Mouse (Mus musculus) ES-E14 (cell line): Measurements from ENCODE around the gene Fam189a1. TPM values are rescaled to one million over a fixed set of nuclear protein-coding genes. Genes with fewer than 3 reads are reported as not detected.

Experiments used
- DNase-seq: peaks from one replicate; pipeline ENCODE4 v3.0.0-alpha.2; 2013; ENCODE audit warnings: low read depth, low spot score
- H3K27ac ChIP-seq: 2 replicates; pipeline ENCODE4 v1.5.1; 2012; ENCODE audit warnings: low read depth, mild to moderate bottlenecking, low read length, moderate library complexity, mixed read lengths; ENCODE audit not compliant: poor library complexity, insufficient read depth, severe bottlenecking
- H3K36me3 ChIP-seq: 2 replicates; pipeline ENCODE4 v1.6.1; 2012; ENCODE audit warnings: mild to moderate bottlenecking, low read length, moderate library complexity, mixed read lengths; ENCODE audit not compliant: control insufficient read depth, poor library complexity, insufficient read depth, severe bottlenecking
- H3K4me1 ChIP-seq, 2 experiments: fragments of 150-350 bp in 1 of 2; sonication (generic) in 1 of 2; 2 replicates each; pipeline ENCODE4 v1.6.1; 2012; ENCODE audit warnings: low read length in 2 of 2, mild to moderate bottlenecking in 1 of 2, mixed read lengths in 1 of 2; ENCODE audit not compliant: control insufficient read depth in 2 of 2, insufficient read depth in 2 of 2, poor library complexity in 1 of 2
- H3K4me3 ChIP-seq, 2 experiments: fragments of 150-350 bp in 1 of 2; sonication (generic) in 1 of 2; 2 replicates each; pipeline ENCODE4 v1.5.1; 2012; ENCODE audit warnings: low read length in 2 of 2, low read depth in 1 of 2, mild to moderate bottlenecking in 1 of 2, mixed read lengths in 1 of 2; ENCODE audit not compliant: insufficient read depth in 1 of 2, poor library complexity in 1 of 2, severe bottlenecking in 1 of 2
- H3K9ac ChIP-seq: 2 replicates; pipeline ENCODE4 v1.6.1; 2012; ENCODE audit warnings: low read depth, mild to moderate bottlenecking, low read length, mixed read lengths; ENCODE audit not compliant: poor library complexity, insufficient read depth, severe bottlenecking
- H3K9me3 ChIP-seq: fragments of 150-350 bp; sonication (generic); 2 replicates; pipeline ENCODE4 v1.6.1; 2012; ENCODE audit warnings: low read depth, mild to moderate bottlenecking, low read length; ENCODE audit not compliant: control insufficient read depth, insufficient read depth
- CHD2 ChIP-seq: IDR thresholded peaks from 2 replicates; pipeline ENCODE4 v1.6.1; 2014; ENCODE audit warnings: mild to moderate bottlenecking, low read depth, low read length, inconsistent platforms
- HCFC1 ChIP-seq: IDR thresholded peaks from 2 replicates; pipeline ENCODE4 v1.6.1; 2012; ENCODE audit warnings: low read length, inconsistent platforms, borderline replicate concordance; ENCODE audit not compliant: insufficient read depth
- MAFK ChIP-seq: IDR thresholded peaks from 2 replicates; pipeline ENCODE4 v1.6.1; 2014; ENCODE audit warnings: mild to moderate bottlenecking, low read depth, low read length, inconsistent platforms; ENCODE audit not compliant: insufficient read depth
- ZC3H11A ChIP-seq: IDR thresholded peaks from 2 replicates; pipeline ENCODE4 v1.6.1; 2012; ENCODE audit warnings: low read depth, mild to moderate bottlenecking, inconsistent platforms, low read length, borderline replicate concordance
- ZNF384 ChIP-seq: IDR thresholded peaks from 2 replicates; pipeline ENCODE4 v1.6.1; 2012; ENCODE audit warnings: low read depth, low read length, inconsistent platforms
- in situ Hi-C, 2 experiments: fragments of 600-800 bp; cut with MboI; formaldehyde crosslinking; loops; one replicate each; pipeline ENCODE4 v1.15.1; 2025; ENCODE audit warnings: low sequenced_read_pairs in 2 of 2, inconsistent platforms in 1 of 2; ENCODE audit not compliant: unreplicated experiment in 2 of 2
- total RNA-seq: library from RNA; depleted of rRNA; stranded (reverse); fragments of 300-350 nt; gene quantifications from 2 replicates; pipeline ENCODE4 v1.2.3, GENCODE M21; 2012

Fam189a1 gene
- total RNA-seq, 1 experiment: 0.67 TPM

DNA sequence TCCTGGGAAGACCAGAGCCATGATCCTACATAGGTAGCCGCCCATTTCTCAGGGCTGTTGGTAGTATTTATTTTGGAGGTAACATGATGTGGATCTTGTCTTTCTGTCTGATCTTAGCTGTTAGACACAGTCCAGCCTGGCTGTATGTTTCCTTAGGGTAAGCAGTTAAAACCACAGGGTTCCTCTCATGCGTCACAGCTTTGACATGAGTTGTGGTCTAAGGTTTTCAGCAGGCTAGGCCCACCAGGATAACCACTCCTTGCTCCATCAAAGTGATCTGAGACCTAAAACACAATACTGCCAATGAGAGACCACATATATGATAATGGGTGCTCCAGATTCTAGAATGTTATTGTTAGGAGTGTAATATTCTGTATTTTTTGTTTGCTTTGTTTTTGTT lies 168.4 kb downstream of the Fam189a1 start:
- Histone ChIP-seq H3K9ac (no peak overlapping the region), H3K4me3 (no peak overlapping the region), H3K36me3 (no peaks in the 10 kb centered on the region), H3K27ac (no peak overlapping the region), H3K4me1 (no peaks in the 10 kb centered on the region), H3K9me3 (no peaks in the 10 kb centered on the region)
- no peak for DNase-seq
- in situ Hi-C loops: no loop called here
- TF ChIP-seq MAFK (no peak), ZC3H11A (no peak), HCFC1 (no peak), ZNF384 (no peak), CHD2 (no peak)

DNA sequence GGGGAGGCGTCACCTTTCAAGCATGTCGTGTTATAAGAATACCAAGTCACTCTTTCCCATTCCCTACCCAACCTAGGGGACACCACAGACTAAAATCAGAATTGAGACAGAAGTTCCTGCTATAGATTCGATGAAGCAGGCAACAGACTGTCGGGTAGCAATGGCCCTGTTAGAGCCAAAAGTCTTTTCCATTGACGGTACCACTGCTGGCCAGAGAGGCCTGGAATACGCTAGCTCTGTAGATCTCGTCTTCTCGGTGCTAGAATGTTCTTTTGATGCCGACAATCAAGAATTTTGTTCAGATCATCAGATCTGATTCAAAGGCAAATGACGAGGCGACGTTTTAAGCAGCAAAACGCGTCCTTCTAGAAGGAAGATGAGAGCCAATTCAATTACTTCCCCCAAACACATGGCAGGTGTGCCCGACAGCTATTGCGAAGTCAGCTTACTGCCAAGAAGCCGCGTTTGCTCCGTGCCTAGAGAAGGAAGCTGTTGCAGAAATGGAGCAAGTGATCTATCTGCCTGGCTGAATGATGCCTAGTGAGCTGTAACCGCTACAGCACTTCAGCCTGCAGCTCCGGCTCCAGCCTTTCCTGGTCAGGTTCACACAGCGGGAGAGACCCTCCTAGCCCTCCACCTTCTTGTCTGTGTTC lies 171.8 kb downstream of the Fam189a1 start:
- Histone ChIP-seq H3K9ac (no peak overlapping the region), H3K4me3 (no peak overlapping the region), H3K4me1 (no peaks in the 10 kb centered on the region), H3K9me3 (no peaks in the 10 kb centered on the region), H3K36me3 (no peaks in the 10 kb centered on the region), H3K27ac (no peak overlapping the region)
- in situ Hi-C loops: no loop called here
- DNase-seq: no peak
- TF ChIP-seq ZNF384 (no peak), ZC3H11A (no peak), CHD2 (no peak), HCFC1 (no peak), MAFK (no peak)

DNA sequence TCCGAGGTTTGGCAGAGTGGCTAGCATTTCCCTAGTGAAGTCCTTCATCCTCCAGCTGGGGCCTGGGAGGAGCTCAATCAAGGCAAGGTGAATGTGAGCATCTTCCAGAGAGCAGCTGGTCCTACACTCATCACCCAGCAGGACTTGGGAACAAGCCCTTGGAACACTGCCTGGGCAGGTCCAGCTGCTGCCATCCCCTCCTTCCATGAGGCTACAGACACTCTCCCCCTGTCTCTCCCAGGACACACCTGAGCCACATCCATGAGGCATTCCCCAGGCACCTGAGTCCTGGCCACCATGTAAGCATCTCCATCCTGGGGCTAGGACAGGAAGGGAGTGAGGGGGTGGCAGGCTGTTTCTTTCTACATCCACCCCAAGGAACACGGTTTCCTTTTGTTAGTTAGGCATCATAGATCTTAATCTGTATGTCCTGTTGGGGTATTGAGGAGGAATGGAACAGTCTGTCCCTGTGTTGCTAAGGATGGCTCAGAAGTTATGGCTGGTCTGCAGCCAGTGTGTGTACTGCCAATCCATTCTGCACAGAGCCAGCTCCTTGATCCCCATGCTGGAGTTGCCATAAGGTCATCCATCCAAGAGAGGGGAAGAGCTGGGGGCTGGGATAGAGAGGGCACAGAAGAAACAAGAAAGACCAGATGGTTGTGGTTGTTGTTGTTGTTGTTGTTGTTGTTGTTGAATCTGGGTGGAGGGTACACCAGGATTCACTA lies 174.7 kb downstream of the Fam189a1 start:
- TF ChIP-seq ZNF384: no peak
- no peak for TF ChIP-seq CHD2
- TF ChIP-seq HCFC1: no peak
- TF ChIP-seq MAFK: no peak
- no peak for TF ChIP-seq ZC3H11A
- H3K9ac ChIP-seq: no peak overlapping the region
- H3K27ac ChIP-seq: no peak overlapping the region
- no peak for DNase-seq
- H3K4me1 ChIP-seq: no peaks in the 10 kb centered on the region
- H3K4me3 ChIP-seq: no peak overlapping the region
- in situ Hi-C loops: no loop called here
- no peaks in the 10 kb centered on the region for H3K36me3 ChIP-seq
- no peaks in the 10 kb centered on the region for H3K9me3 ChIP-seq

DNA sequence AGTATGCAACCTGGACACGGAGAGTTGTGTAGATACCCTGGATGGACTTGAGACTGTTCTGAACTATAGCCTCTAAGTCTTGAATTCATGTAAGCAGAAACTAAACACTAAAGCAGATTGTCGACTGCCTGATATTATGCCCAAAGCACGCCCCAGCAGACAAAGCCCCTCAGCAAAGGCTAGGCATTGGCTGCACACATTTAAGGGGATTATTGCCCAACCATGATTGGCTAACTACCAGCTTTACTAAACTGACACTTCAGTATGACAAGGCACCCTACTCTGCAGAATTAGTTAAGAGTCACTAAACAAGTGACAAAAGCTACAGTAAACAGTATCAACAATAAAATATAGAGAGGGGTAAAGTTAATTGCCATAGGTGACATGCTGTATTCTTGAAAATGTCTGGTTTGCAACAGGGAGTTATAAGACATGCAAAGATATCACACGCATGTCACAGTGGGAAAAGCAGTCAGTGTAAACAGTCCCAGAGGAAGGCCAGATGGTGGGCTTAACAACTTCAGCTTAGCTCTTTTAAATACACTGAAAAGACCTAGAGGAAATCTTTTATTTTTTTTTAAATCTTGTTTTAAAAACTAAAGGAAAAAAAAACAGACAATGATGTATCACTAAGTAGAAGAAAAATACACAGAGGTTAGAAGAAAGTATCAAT lies 182.6 kb downstream of the Fam189a1 start:
- in situ Hi-C loops: no loop called here

More for the DNA sequence above, 182.6 kb downstream of the Fam189a1 start:
- Histone ChIP-seq H3K36me3 (no peaks in the 10 kb centered on the region), H3K27ac (no peak overlapping the region), H3K9ac (no peak overlapping the region), H3K9me3 (no peaks in the 10 kb centered on the region), H3K4me1 (no peaks in the 10 kb centered on the region), H3K4me3 (no peak overlapping the region)
- no peak for TF ChIP-seq ZNF384
- TF ChIP-seq CHD2: no peak
- no peak for TF ChIP-seq HCFC1
- TF ChIP-seq ZC3H11A: no peak
- no peak for TF ChIP-seq MAFK
- DNase-seq: no peak
